Mouse (Mus musculus) CH12.LX (cell line): ENCODE measurements around the gene S100a6. TPM values are rescaled to one million over a fixed set of nuclear protein-coding genes. Genes with fewer than 3 reads are reported as not detected.

Source experiments
- DNase-seq: peaks from one replicate; pipeline ENCODE4 v3.0.0-alpha.2; 2013; ENCODE audit errors: extremely low read depth
- H3K27ac ChIP-seq: 2 replicates; pipeline ENCODE4 v1.5.1; 2012; ENCODE audit warnings: low read depth, mild to moderate bottlenecking, control low read depth, moderate library complexity; ENCODE audit not compliant: insufficient read depth
- H3K27me3 ChIP-seq: replicated peaks from 2 replicates; pipeline ENCODE3; 2012; ENCODE audit warnings: inconsistent platforms
- H3K36me3 ChIP-seq, 2 experiments: replicated peaks in 1 of 2; 2 replicates each; pipeline versions ENCODE3 to v1.6.1; 2012; ENCODE audit warnings: inconsistent platforms in 1 of 2, low read length in 1 of 2, mild to moderate bottlenecking in 1 of 2, mixed read lengths in 1 of 2, moderate library complexity in 1 of 2; ENCODE audit not compliant: control insufficient read depth in 1 of 2, insufficient read depth in 1 of 2
- H3K4me1 ChIP-seq, 2 experiments: 2 replicates each; pipeline ENCODE4 v1.6.1; 2012; ENCODE audit warnings: inconsistent platforms in 1 of 2, moderate library complexity in 1 of 2; ENCODE audit not compliant: insufficient read depth in 2 of 2, control insufficient read depth in 1 of 2
- H3K4me2 ChIP-seq: 2 replicates; pipeline ENCODE4 v1.6.1; 2012; ENCODE audit warnings: low read depth, mild to moderate bottlenecking, control low read depth; ENCODE audit not compliant: poor library complexity, insufficient read depth, severe bottlenecking
- H3K4me3 ChIP-seq, 3 experiments: fragments of 150-350 bp in 1 of 3; sonication (generic) in 1 of 3; replicated peaks in 1 of 3; 2 replicates each; pipeline versions ENCODE3 to v1.5.1; 2011 to 2012; ENCODE audit warnings: low read depth in 2 of 3, low read length in 2 of 3, mild to moderate bottlenecking in 2 of 3, moderate library complexity in 2 of 3, control low read depth in 1 of 3, improper control_type of control experiment in 1 of 3, inconsistent platforms in 1 of 3, mixed read lengths in 1 of 3; ENCODE audit not compliant: poor library complexity in 1 of 3
- H3K79me2 ChIP-seq: replicated peaks from 2 replicates; pipeline ENCODE4 v1.6.1; 2012; ENCODE audit warnings: mild to moderate bottlenecking, moderate library complexity; ENCODE audit not compliant: control insufficient read depth, poor library complexity, insufficient read depth, severe bottlenecking; ENCODE audit errors: extremely low read depth
- H3K9ac ChIP-seq: 2 replicates; pipeline ENCODE4 v1.6.1; 2012; ENCODE audit warnings: low read depth, mild to moderate bottlenecking, control low read depth, moderate library complexity; ENCODE audit not compliant: insufficient read depth
- H3K9me3 ChIP-seq: replicated peaks from 2 replicates; pipeline ENCODE3; 2012; ENCODE audit warnings: low read length, inconsistent platforms, mixed read lengths
- BHLHE40 ChIP-seq: IDR thresholded peaks from 2 replicates; pipeline ENCODE4 v1.6.1; 2011; ENCODE audit warnings: mild to moderate bottlenecking, low read depth, low read length, improper control_type of control experiment
- CHD1 ChIP-seq: IDR thresholded peaks from 2 replicates; pipeline ENCODE4 v1.6.1; 2012; ENCODE audit warnings: low read depth, low read length, improper control_type of control experiment, inconsistent platforms
- CHD2 ChIP-seq: IDR thresholded peaks from 2 replicates; pipeline ENCODE4 v1.6.1; 2011; ENCODE audit warnings: low read length, improper control_type of control experiment
- CTCF ChIP-seq, 2 experiments: IDR thresholded peaks in 1 of 2; conservative IDR thresholded peaks in 1 of 2; 2 replicates each; pipeline ENCODE4 v1.5.1; 2011 to 2012; ENCODE audit warnings: low read depth in 2 of 2, low read length in 2 of 2, improper control_type of control experiment in 1 of 2, inconsistent platforms in 1 of 2, mild to moderate bottlenecking in 1 of 2, moderate library complexity in 1 of 2
- E2F4 ChIP-seq: IDR thresholded peaks from 2 replicates; pipeline ENCODE4 v1.6.1; 2011; ENCODE audit warnings: low read depth, low read length, improper control_type of control experiment; ENCODE audit not compliant: insufficient replicate concordance
- ELF1 ChIP-seq: IDR thresholded peaks from 2 replicates; pipeline ENCODE4 v1.6.1; 2014; ENCODE audit warnings: low read depth, mild to moderate bottlenecking, inconsistent platforms, low read length, improper control_type of control experiment
- EP300 ChIP-seq: IDR thresholded peaks from 2 replicates; pipeline ENCODE4 v1.6.1; 2011; ENCODE audit warnings: low read length, improper control_type of control experiment
- ETS1 ChIP-seq: conservative IDR thresholded peaks from 2 replicates; pipeline ENCODE4 v1.6.1; 2012; ENCODE audit warnings: low read depth, mild to moderate bottlenecking, inconsistent platforms, low read length, improper control_type of control experiment, moderate library complexity
- GABPA ChIP-seq: IDR thresholded peaks from 2 replicates; pipeline ENCODE4 v1.6.1; 2012; ENCODE audit warnings: low read depth, low read length, improper control_type of control experiment, inconsistent platforms; ENCODE audit not compliant: insufficient replicate concordance
- HCFC1 ChIP-seq: IDR thresholded peaks from 2 replicates; pipeline ENCODE4 v1.6.1; 2012; ENCODE audit warnings: low read depth, mild to moderate bottlenecking, inconsistent platforms, low read length, improper control_type of control experiment
- IRF4 ChIP-seq: IDR thresholded peaks from 2 replicates; pipeline ENCODE4 v1.6.1; 2014; ENCODE audit warnings: low read depth, mild to moderate bottlenecking, inconsistent platforms, low read length, improper control_type of control experiment
- JUN ChIP-seq: IDR thresholded peaks from 2 replicates; pipeline ENCODE4 v1.6.1; 2011; ENCODE audit warnings: low read depth, mild to moderate bottlenecking, low read length, improper control_type of control experiment, moderate library complexity; ENCODE audit not compliant: insufficient read depth
- JUND ChIP-seq: conservative IDR thresholded peaks from 2 replicates; pipeline ENCODE4 v1.6.1; 2011; ENCODE audit warnings: low read depth, low read length, improper control_type of control experiment
- KAT2A ChIP-seq: IDR thresholded peaks from 2 replicates; pipeline ENCODE4 v1.6.1; 2012; ENCODE audit warnings: low read length, improper control_type of control experiment, inconsistent platforms; ENCODE audit not compliant: insufficient replicate concordance
- MAFK ChIP-seq: IDR thresholded peaks from 2 replicates; pipeline ENCODE4 v1.6.1; 2011; ENCODE audit warnings: low read length, improper control_type of control experiment; ENCODE audit not compliant: insufficient replicate concordance
- MAX ChIP-seq: IDR thresholded peaks from 2 replicates; pipeline ENCODE4 v1.6.1; 2011; ENCODE audit warnings: low read length, improper control_type of control experiment
- MAZ ChIP-seq: IDR thresholded peaks from 2 replicates; pipeline ENCODE4 v1.6.1; 2012; ENCODE audit warnings: low read depth, mild to moderate bottlenecking, inconsistent platforms, low read length, improper control_type of control experiment, moderate library complexity
- MEF2A ChIP-seq: IDR thresholded peaks from 2 replicates; pipeline ENCODE4 v1.6.1; 2014; ENCODE audit warnings: low read depth, mild to moderate bottlenecking, inconsistent platforms, low read length, improper control_type of control experiment, borderline replicate concordance
- MXI1 ChIP-seq: IDR thresholded peaks from 2 replicates; pipeline ENCODE4 v1.6.1; 2011; ENCODE audit warnings: mild to moderate bottlenecking, low read depth, low read length, improper control_type of control experiment
- MYC ChIP-seq: IDR thresholded peaks from 2 replicates; pipeline ENCODE4 v1.6.1; 2011; ENCODE audit warnings: low read depth, mild to moderate bottlenecking, improper control_type of control experiment, low read length
- NELFE ChIP-seq: IDR thresholded peaks from 2 replicates; pipeline ENCODE4 v1.6.1; 2011; ENCODE audit warnings: low read depth, low read length, improper control_type of control experiment
- NRF1 ChIP-seq: IDR thresholded peaks from 2 replicates; pipeline ENCODE4 v1.6.1; 2014; ENCODE audit warnings: low read depth, mild to moderate bottlenecking, inconsistent platforms, low read length, improper control_type of control experiment, moderate library complexity
- PAX5 ChIP-seq: IDR thresholded peaks from 2 replicates; pipeline ENCODE4 v1.6.1; 2012; ENCODE audit warnings: low read length, inconsistent platforms, mixed read lengths
- POLR2A ChIP-seq: IDR thresholded peaks from 2 replicates; pipeline ENCODE4 v1.6.1; 2011; ENCODE audit warnings: low read depth, mild to moderate bottlenecking, improper control_type of control experiment, low read length
- POLR2AphosphoS2 ChIP-seq: IDR thresholded peaks from 2 replicates; pipeline ENCODE4 v1.6.1; 2011; ENCODE audit warnings: low read depth, low read length, improper control_type of control experiment
- RAD21 ChIP-seq: IDR thresholded peaks from 2 replicates; pipeline ENCODE4 v1.6.1; 2011; ENCODE audit warnings: low read depth, mild to moderate bottlenecking, low read length, improper control_type of control experiment, moderate library complexity
- RCOR1 ChIP-seq: conservative IDR thresholded peaks from 2 replicates; pipeline ENCODE4 v1.6.1; 2012; ENCODE audit warnings: low read depth, mild to moderate bottlenecking, inconsistent platforms, low read length, improper control_type of control experiment
- SIN3A ChIP-seq: IDR thresholded peaks from 2 replicates; pipeline ENCODE4 v1.6.1; 2012; ENCODE audit warnings: low read length, improper control_type of control experiment, inconsistent platforms
- SMC3 ChIP-seq: IDR thresholded peaks from 2 replicates; pipeline ENCODE4 v1.6.1; 2011; ENCODE audit warnings: low read depth, low read length, improper control_type of control experiment
- TBP ChIP-seq: conservative IDR thresholded peaks from 2 replicates; pipeline ENCODE4 v1.6.1; 2011; ENCODE audit warnings: low read depth, low read length, improper control_type of control experiment
- TCF12 ChIP-seq: IDR thresholded peaks from 2 replicates; pipeline ENCODE4 v1.6.1; 2014; ENCODE audit warnings: low read depth, mild to moderate bottlenecking, inconsistent platforms, low read length, improper control_type of control experiment
- UBTF ChIP-seq: IDR thresholded peaks from 2 replicates; pipeline ENCODE4 v1.6.1; 2012; ENCODE audit warnings: low read depth, mild to moderate bottlenecking, inconsistent platforms, low read length, improper control_type of control experiment, moderate library complexity
- USF1 ChIP-seq: IDR thresholded peaks from 2 replicates; pipeline ENCODE4 v1.6.1; 2014; ENCODE audit warnings: low read depth, mild to moderate bottlenecking, inconsistent platforms, low read length, improper control_type of control experiment
- USF2 ChIP-seq: conservative IDR thresholded peaks from 2 replicates; pipeline ENCODE4 v1.6.1; 2011; ENCODE audit warnings: low read depth, low read length, improper control_type of control experiment
- ZC3H11A ChIP-seq: IDR thresholded peaks from 2 replicates; pipeline ENCODE4 v1.6.1; 2012; ENCODE audit warnings: low read depth, mild to moderate bottlenecking, inconsistent platforms, low read length, improper control_type of control experiment
- ZKSCAN1 ChIP-seq: IDR thresholded peaks from 2 replicates; pipeline ENCODE4 v1.6.1; 2012; ENCODE audit warnings: low read depth, inconsistent platforms, low read length, improper control_type of control experiment, borderline replicate concordance
- ZMIZ1 ChIP-seq: IDR thresholded peaks from 2 replicates; pipeline ENCODE4 v1.6.1; 2012; ENCODE audit warnings: low read depth, mild to moderate bottlenecking, inconsistent platforms, low read length, improper control_type of control experiment
- ZNF384 ChIP-seq: IDR thresholded peaks from 2 replicates; pipeline ENCODE4 v1.6.1; 2012; ENCODE audit warnings: low read depth, low read length, improper control_type of control experiment, inconsistent platforms
- dilution Hi-C: fragments of 300-500 bp; cut with MboI; formaldehyde crosslinking; loops from 2 replicates; pipeline ENCODE4 v1.14.3; 2020; ENCODE audit warnings: low sequenced_read_pairs; ENCODE audit not compliant: extremely low pct_unique_long_range_greater_than_20kb, extremely low pct_ligation_motif_present
- in situ Hi-C: fragments of 300-500 bp; cut with MboI; formaldehyde crosslinking; loops from 3 replicates; pipeline ENCODE4 v1.14.3; 2019; ENCODE audit warnings: low sequenced_read_pairs, low pct_ligation_motif_present, low pct_unique_long_range_greater_than_20kb, mixed read lengths
- polyA plus RNA-seq: library from polyadenylated mRNA; unstranded; fragments of >175 nt; gene quantifications from 2 replicates; pipeline ENCODE4 v1.2.1, GENCODE M21; 2012; ENCODE audit warnings: low read depth; ENCODE audit not compliant: insufficient read length
- total RNA-seq, 2 experiments: library from RNA; depleted of rRNA; stranded (reverse); fragments of 300-350 nt in 1 of 2; fragments of >200 nt in 1 of 2; gene quantifications; 2 replicates each; pipeline ENCODE4 v1.2.3; 2012 to 2014

The S100a6 gene
- total RNA-seq (2012; rRNA removed) (not detected in 2 replicates), total RNA-seq (2014; rRNA removed) (not detected in 2 replicates), polyA plus RNA-seq (not detected in 2 replicates)

DNA sequence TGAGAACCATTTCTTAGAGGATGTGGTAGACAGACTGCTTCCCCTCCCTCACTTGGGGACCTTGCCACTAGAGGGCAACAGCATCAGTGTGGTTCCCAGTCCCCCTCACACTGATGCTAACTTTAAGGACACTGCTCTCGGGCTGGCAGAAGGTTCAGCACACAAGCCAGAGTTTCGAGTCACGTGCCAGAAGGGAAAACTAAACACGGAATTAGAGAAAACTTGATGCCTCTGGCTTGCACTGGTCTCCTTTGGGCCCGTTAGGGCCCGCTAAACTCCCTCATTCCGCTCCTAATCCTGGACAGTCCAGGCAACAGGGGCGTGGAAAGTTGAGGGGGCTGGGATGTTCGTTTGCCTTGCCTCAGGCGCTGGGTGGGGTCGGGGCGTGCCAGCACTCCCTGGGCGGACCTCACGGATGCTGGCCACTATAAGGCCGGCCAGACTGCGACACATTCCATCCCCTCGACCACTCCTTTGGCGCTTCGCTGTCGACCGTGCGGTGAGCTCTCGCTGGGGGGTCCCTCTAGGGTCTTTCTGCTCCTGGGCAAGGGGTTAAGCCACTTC, at the start of gene S100a6:
Gene S100a6, plus strand, starts transcription at position 155 of the 564 bp plus-strand sequence.
- no peak within 1 kb of the TSS for H3K27ac ChIP-seq
- H3K9me3 ChIP-seq, result no peaks in the 10 kb centered on the region
- H3K4me1 ChIP-seq, result peaks cover 0 to 39% of the 10 kb centered on the region in 2 experiments; a peak in 2 of 4 replicates
- DNase-seq, result peak; percentile 72
- H3K9ac ChIP-seq, result no peak within 1 kb of the TSS
- no peaks in the 10 kb centered on the region for H3K36me3 ChIP-seq
- in situ Hi-C loops (loop anchor here (5.0 kb wide), 1 partner anchor 106 kb away; the partner anchor contains the start of gene Chtop), dilution Hi-C loops (no loop called here)
- TF ChIP-seq MEF2A (no peak), RAD21 (peak; percentile 8), USF1 (no peak), RCOR1 (no peak), CTCF (conservative IDR thresholded peaks at IDR 0.05 in 1 of 2, IDR thresholded peaks at IDR 0.05 in 1 of 2; ENCODE audit: low read depth in 2 of 2, low read length in 2 of 2) (peak; percentile 78 to 79), UBTF (no peak), ZMIZ1 (no peak), ZNF384 (no peak), MAFK (no peak), ZC3H11A (no peak), E2F4 (no peak), SMC3 (peak; percentile 55), USF2 (no peak), TCF12 (no peak), CHD2 (no peak), SIN3A (no peak), EP300 (no peak), ZKSCAN1 (no peak), NRF1 (no peak), ELF1 (no peak), CHD1 (no peak), MYC (no peak), MAZ (no peak), GABPA (no peak), ETS1 (no peak), IRF4 (0 out of 2 replicates have a peak, but pooled peaks have one; percentile 15), MAX (no peak), PAX5 (no peak), KAT2A (no peak), POLR2AphosphoS2 (no peak), JUN (no peak), TBP (no peak), JUND (no peak), HCFC1 (no peak), BHLHE40 (peak; percentile 53; the same call in 1 of the 2 replicates), POLR2A (no peak), MXI1 (no peak), NELFE (no peak)
- H3K79me2 ChIP-seq, result no peaks in the 10 kb centered on the region
- H3K4me3 ChIP-seq, result no peak within 1 kb of the TSS
- H3K27me3 ChIP-seq, result peaks cover 5% of the 10 kb centered on the region
- H3K4me2 ChIP-seq, result no peak within 1 kb of the TSS
